Mouse (Mus musculus): ENCODE results near the gene Ino80e. TPM values are rescaled to one million over a fixed set of nuclear protein-coding genes. Genes with fewer than 3 reads are reported as not detected.

Ino80e gene
- total RNA-seq, 2 experiments from 2014 or later = 49.2 to 49.4 TPM

- Histone ChIP-seq H3K4me3 (no peak overlapping the region), H3K27ac (peak overlapping the region; percentile 96)
Measured at GRCm38 (mm10) chr7:126821835-126822511, 40.2 kb downstream of the Ino80e start.

GRCm38 (mm10) chr7:126818818-126819217 lies 43.4 kb downstream of the Ino80e start:
- no peak overlapping the region for H3K4me3 ChIP-seq
- no peak overlapping the region for H3K27ac ChIP-seq
- DNase-seq (ENCODE audit: low spot score in 2 of 2) = no peak
- peak; percentile 53 for TF ChIP-seq CTCF (conservative IDR thresholded peaks at IDR 0.05)

More at GRCm38 (mm10) chr7:126821835-126822511, 40.2 kb downstream of the Ino80e start:
- DNase-seq (ENCODE audit: low spot score in 2 of 2) = peak; percentile 76 to 87
- peak; percentile 98 for TF ChIP-seq CTCF (conservative IDR thresholded peaks at IDR 0.05)

GRCm38 (mm10) chr7:126817595-126817994 lies 44.6 kb downstream of the Ino80e start:
- no peak overlapping the region for H3K4me3 ChIP-seq
- no peak for DNase-seq (ENCODE audit: low spot score in 2 of 2)
- no peak overlapping the region for H3K27ac ChIP-seq
- no peak for TF ChIP-seq CTCF (conservative IDR thresholded peaks at IDR 0.05)

- H3K27ac ChIP-seq = no peak overlapping the region
- H3K4me3 ChIP-seq = no peak overlapping the region
- TF ChIP-seq CTCF (conservative IDR thresholded peaks at IDR 0.05) = no peak
- DNase-seq (ENCODE audit: low spot score in 2 of 2) = no peak
Measured at GRCm38 (mm10) chr7:126816494-126816893, 45.7 kb downstream of the Ino80e start.

- DNase-seq (ENCODE audit: low spot score in 2 of 2) = no peak
- TF ChIP-seq CTCF (conservative IDR thresholded peaks at IDR 0.05) = no peak
- Histone ChIP-seq H3K27ac (no peak overlapping the region), H3K4me3 (no peak overlapping the region)
Measured at GRCm38 (mm10) chr7:126815726-126816222, 46.4 kb downstream of the Ino80e start.

GRCm38 (mm10) chr7:126809723-126810369 lies 52.3 kb downstream of the Ino80e start:
- H3K27ac ChIP-seq = peak overlapping the region; percentile 84; the same call in 1 of the 2 replicates
- TF ChIP-seq CTCF (conservative IDR thresholded peaks at IDR 0.05) = no peak

GRCm38 (mm10) chr7:126808703-126809455 lies 53.3 kb downstream of the Ino80e start:
- Histone ChIP-seq H3K27ac (peak overlapping the region; percentile 84), H3K4me3 (peak overlapping the region; percentile 58)
- TF ChIP-seq CTCF (conservative IDR thresholded peaks at IDR 0.05) = peak; percentile 32
- DNase-seq (ENCODE audit: low spot score in 2 of 2) = peak; percentile 89 to 91

More at GRCm38 (mm10) chr7:126809723-126810369, 52.3 kb downstream of the Ino80e start:
- H3K4me3 ChIP-seq = peak overlapping the region; percentile 58; the same call in 1 of the 2 replicates
- no peak for DNase-seq (ENCODE audit: low spot score in 2 of 2)

- H3K27ac ChIP-seq = no peak overlapping the region
- DNase-seq (ENCODE audit: low spot score in 2 of 2) = no peak
- H3K4me3 ChIP-seq = no peak overlapping the region
- TF ChIP-seq CTCF (conservative IDR thresholded peaks at IDR 0.05) = no peak
Measured at GRCm38 (mm10) chr7:126807405-126807804, 54.8 kb downstream of the Ino80e start.

GRCm38 (mm10) chr7:126806956-126807355 lies 55.2 kb downstream of the Ino80e start:
- TF ChIP-seq CTCF (conservative IDR thresholded peaks at IDR 0.05) = no peak
- no peak for DNase-seq (ENCODE audit: low spot score in 2 of 2)
- H3K27ac ChIP-seq = no peak overlapping the region
- H3K4me3 ChIP-seq = no peak overlapping the region

- Histone ChIP-seq H3K4me3 (no peak overlapping the region), H3K27ac (no peak overlapping the region)
- no peak for TF ChIP-seq CTCF (conservative IDR thresholded peaks at IDR 0.05)
- DNase-seq (ENCODE audit: low spot score in 2 of 2) = no peak
Measured at GRCm38 (mm10) chr7:126803751-126804150, 58.4 kb downstream of the Ino80e start.

- H3K27ac ChIP-seq = no peak overlapping the region
- TF ChIP-seq CTCF (conservative IDR thresholded peaks at IDR 0.05) = no peak
- DNase-seq (ENCODE audit: low spot score in 2 of 2) = no peak
- H3K4me3 ChIP-seq = no peak overlapping the region
Measured at GRCm38 (mm10) chr7:126803181-126803580, 59.0 kb downstream of the Ino80e start.

GRCm38 (mm10) chr7:126802134-126802889 lies 59.9 kb downstream of the Ino80e start:
- no peak for DNase-seq (ENCODE audit: low spot score in 2 of 2)
- H3K4me3 ChIP-seq = no peak overlapping the region
- no peak overlapping the region for H3K27ac ChIP-seq
- no peak for TF ChIP-seq CTCF (conservative IDR thresholded peaks at IDR 0.05)
